Mouse (Mus musculus) testis, adult 2 months (tissue): Measurements from ENCODE around the gene Tekt1.

ENCODE experiments used
- CTCF ChIP-seq: fragments of 200-500 bp; IDR thresholded peaks from 2 replicates; pipeline ENCODE4 v1.5.1; 2012; ENCODE audit warnings: low read depth, mild to moderate bottlenecking, inconsistent platforms, low read length, moderate library complexity; ENCODE audit not compliant: control insufficient read depth, insufficient read depth, insufficient replicate concordance
- POLR2A ChIP-seq: fragments of 200-500 bp; IDR thresholded peaks from 2 replicates; pipeline ENCODE4 v1.6.1; 2012; ENCODE audit warnings: low read depth, mild to moderate bottlenecking, inconsistent platforms, low read length, moderate library complexity; ENCODE audit not compliant: control insufficient read depth

GRCm38 (mm10) chr11:72362347-72362741 is at the start of gene Tekt1:
- TF ChIP-seq CTCF: no peak
- no peak for TF ChIP-seq POLR2A
